Comparison of ENCODE assay signal across 24 mouse cellular contexts in genomic region chr4:86622116-86622515, GRCm38 (mm10).
"Had no signal": no experiment of that assay in that cellular context is flagged by ENCODE, and none has a peak within 500 bp of the region (broad histone marks: within the 10 kb centered on the region; RNA-seq: fewer than 3 reads in every experiment).

No protein-coding gene starts in this region.

- H3K4me3 ChIP-seq: heart, embryonic 10.5 days; heart, embryonic 12.5 days; hindbrain, embryonic 10.5 days; hindbrain, embryonic 12.5 days; intestine, embryonic 15.5 days; layer of hippocampus, adult 2 months; left cerebral cortex, adult 2 months; limb, embryonic 10.5 days; limb, embryonic 12.5 days; liver, embryonic 13.5 days had no signal

- H3K27ac ChIP-seq: heart, embryonic 10.5 days; hindbrain, embryonic 10.5 days; hindbrain, embryonic 12.5 days; hindbrain, embryonic 14.5 days; intestine, embryonic 15.5 days; layer of hippocampus, adult 2 months; left cerebral cortex, adult 2 months; limb, embryonic 10.5 days; limb, embryonic 12.5 days; liver, embryonic 13.5 days had no signal

- DNase-seq: gastrocnemius, postnatal 14 days; heart, adult 18-20 months; heart, postnatal 10 days; heart, postnatal 4 days; kidney, adult 18-20 months; kidney, adult 8-10 months; kidney, postnatal 25 days; kidney, postnatal 4 days; liver; liver, embryonic 13.5 days had no signal

- H3K36me3 ChIP-seq: heart, embryonic 10.5 days; heart, embryonic 12.5 days; hindbrain, embryonic 10.5 days; hindbrain, embryonic 12.5 days; intestine, embryonic 15.5 days; limb, embryonic 10.5 days; limb, embryonic 12.5 days; liver, embryonic 13.5 days had no signal

- H3K27me3 ChIP-seq: heart, embryonic 12.5 days; hindbrain, embryonic 12.5 days; intestine, embryonic 15.5 days; limb, embryonic 12.5 days; liver, embryonic 13.5 days had no signal

- H3K9me3 ChIP-seq: heart, embryonic 10.5 days; heart, embryonic 12.5 days; hindbrain, embryonic 10.5 days; hindbrain, embryonic 12.5 days; intestine, embryonic 15.5 days; limb, embryonic 10.5 days; limb, embryonic 12.5 days; liver, embryonic 13.5 days had no signal

- ATAC-seq: hindbrain, embryonic 16.5 days; inflammation-experienced regulatory T-cells, adult 6 months; intestine, embryonic 15.5 days; intestine, postnatal 0 days had no signal

- H3K4me1 ChIP-seq: heart, embryonic 10.5 days; heart, embryonic 12.5 days; hindbrain, embryonic 10.5 days; hindbrain, embryonic 12.5 days; intestine, embryonic 15.5 days; limb, embryonic 10.5 days; limb, embryonic 12.5 days; liver, embryonic 13.5 days had no signal

- H3K4me2 ChIP-seq: heart, embryonic 12.5 days; hindbrain, embryonic 12.5 days; hindbrain, embryonic 14.5 days; intestine, embryonic 15.5 days; limb, embryonic 12.5 days; liver, embryonic 11.5 days; liver, embryonic 13.5 days had no signal

- H3K9ac ChIP-seq: heart, embryonic 12.5 days; hindbrain, embryonic 12.5 days; hindbrain, embryonic 14.5 days; intestine, embryonic 15.5 days; limb, embryonic 12.5 days; liver, embryonic 13.5 days had no signal
